Mouse (Mus musculus): ENCODE results near the gene Ncor2. TPM values are rescaled to one million over a fixed set of nuclear protein-coding genes. Genes with fewer than 3 reads are reported as not detected.

Ncor2 gene
- total RNA-seq, 2 experiments from 2014 or later: 228 to 270 TPM

DNA sequence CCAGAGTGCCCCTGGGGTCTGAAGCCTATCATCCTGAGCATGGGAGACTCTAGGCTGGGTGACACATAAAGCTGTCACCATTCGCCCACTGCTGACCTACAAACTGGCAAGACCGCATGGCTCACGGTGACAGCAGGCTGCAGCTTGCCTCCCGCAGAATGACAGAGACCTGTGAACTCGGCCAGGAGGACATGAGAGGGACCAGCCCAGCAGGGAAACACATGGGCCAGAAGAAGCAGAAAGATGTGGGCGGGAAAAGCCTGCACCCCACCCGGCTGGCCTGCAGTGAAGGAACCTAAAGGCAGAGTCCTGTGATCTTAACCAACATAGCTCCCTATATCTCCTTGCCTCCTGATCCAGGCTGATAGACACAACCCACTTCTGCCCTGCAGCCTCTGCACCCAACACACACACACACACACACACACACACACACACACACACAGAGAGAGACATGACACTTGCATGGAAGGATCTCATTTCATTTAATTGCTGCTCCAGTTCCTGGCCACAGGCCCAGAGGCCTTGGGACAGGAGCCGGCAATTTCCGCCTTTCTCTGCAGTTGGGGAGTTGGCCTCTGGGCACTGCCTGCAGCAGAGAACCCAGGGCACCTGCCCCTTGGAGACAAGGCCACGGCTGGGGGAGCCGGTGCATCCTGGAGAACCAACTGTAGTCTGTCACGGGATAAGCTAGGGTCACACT is 14.4 kb downstream of the Ncor2 start:
- TF ChIP-seq CTCF (IDR thresholded peaks at IDR 0.05): no peak; the same call in 1 of the 2 replicates
- no peak for DNase-seq (ENCODE audit: extremely low spot score in 1 of 2, low spot score in 2 of 2)
- Histone ChIP-seq H3K27ac (peak overlapping the region; percentile 47; the same call in 1 of the 2 replicates), H3K4me3 (no peak overlapping the region)
- intact Hi-C loops (cut with DNase I): no loop called here

DNA sequence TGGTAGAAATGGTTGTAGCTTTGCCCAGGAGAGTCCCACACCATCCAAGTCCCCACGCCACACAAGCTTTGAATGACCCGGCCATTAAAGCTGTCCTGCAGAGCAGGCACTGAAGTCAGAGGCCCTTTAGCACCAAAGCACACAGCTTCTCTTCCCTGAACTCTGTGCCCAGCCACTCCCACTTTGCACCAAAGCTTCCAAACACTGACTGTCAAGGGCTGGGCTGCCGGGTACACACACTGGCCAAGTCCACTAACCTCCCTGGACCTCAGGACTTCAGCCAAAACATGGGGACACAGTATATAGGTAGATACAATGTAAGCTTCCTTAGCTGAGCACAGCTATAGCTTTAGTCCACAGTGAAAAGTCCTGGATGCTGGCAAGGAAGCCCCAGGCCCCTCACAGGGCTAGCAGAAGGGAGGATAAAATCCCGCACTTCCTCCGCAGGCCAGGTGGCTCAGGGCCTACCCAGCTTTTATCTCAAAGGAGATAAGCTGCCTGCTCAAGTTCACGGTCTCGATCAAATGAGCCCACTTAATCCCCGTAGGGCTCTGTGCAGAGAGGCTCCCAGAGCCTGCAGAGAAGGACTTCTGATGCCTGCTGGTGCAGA is 15.5 kb downstream of the Ncor2 start:
- Histone ChIP-seq H3K4me3 (no peak overlapping the region), H3K27ac (no peak overlapping the region)
- intact Hi-C loops (cut with DNase I): no loop called here
- no peak for TF ChIP-seq CTCF (IDR thresholded peaks at IDR 0.05)
- no peak for DNase-seq (ENCODE audit: extremely low spot score in 1 of 2, low spot score in 2 of 2)

- Histone ChIP-seq H3K27ac (no peak overlapping the region), H3K4me3 (no peak overlapping the region)
- no peak for TF ChIP-seq CTCF (IDR thresholded peaks at IDR 0.05)
- DNase-seq (ENCODE audit: extremely low spot score in 1 of 2, low spot score in 2 of 2): no peak
- intact Hi-C loops (cut with DNase I): no loop called here
Observed at GRCm38 (mm10) chr5:125162461-125162860, 16.6 kb downstream of the Ncor2 start.

- TF ChIP-seq CTCF (IDR thresholded peaks at IDR 0.05): no peak
- no peak overlapping the region for H3K4me3 ChIP-seq
- DNase-seq (ENCODE audit: extremely low spot score in 1 of 2, low spot score in 2 of 2): no peak
- H3K27ac ChIP-seq: no peak overlapping the region
- intact Hi-C loops (cut with DNase I): no loop called here
Observed at GRCm38 (mm10) chr5:125159804-125160405, 19.1 kb downstream of the Ncor2 start.

DNA sequence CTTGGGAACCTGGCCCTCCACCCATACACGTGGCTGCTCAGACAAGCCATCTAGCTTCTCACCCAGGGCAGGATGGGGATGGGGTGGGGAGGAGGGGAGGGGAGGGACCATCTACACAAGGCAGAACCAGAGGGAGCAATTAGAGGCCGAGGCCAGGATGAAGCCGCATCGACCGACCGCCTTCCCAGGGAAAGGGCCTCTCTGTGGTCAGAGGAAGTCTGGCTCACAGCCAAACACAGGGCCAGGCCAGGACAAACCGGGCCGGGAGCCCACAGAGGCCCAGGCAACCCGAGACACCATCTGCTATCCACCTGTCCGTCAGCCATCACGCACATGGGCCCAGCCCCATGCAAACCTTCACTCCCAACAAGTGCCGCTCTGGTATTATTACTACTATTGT is 19.7 kb downstream of the Ncor2 start:
- H3K27ac ChIP-seq: no peak overlapping the region; the same call in 1 of the 2 replicates
- no peak overlapping the region for H3K4me3 ChIP-seq
- no peak for TF ChIP-seq CTCF (IDR thresholded peaks at IDR 0.05)
- peak in 1 of 2 experiments; percentile 47 for DNase-seq (ENCODE audit: extremely low spot score in 1 of 2, low spot score in 2 of 2)
- intact Hi-C loops (cut with DNase I): no loop called here

DNA sequence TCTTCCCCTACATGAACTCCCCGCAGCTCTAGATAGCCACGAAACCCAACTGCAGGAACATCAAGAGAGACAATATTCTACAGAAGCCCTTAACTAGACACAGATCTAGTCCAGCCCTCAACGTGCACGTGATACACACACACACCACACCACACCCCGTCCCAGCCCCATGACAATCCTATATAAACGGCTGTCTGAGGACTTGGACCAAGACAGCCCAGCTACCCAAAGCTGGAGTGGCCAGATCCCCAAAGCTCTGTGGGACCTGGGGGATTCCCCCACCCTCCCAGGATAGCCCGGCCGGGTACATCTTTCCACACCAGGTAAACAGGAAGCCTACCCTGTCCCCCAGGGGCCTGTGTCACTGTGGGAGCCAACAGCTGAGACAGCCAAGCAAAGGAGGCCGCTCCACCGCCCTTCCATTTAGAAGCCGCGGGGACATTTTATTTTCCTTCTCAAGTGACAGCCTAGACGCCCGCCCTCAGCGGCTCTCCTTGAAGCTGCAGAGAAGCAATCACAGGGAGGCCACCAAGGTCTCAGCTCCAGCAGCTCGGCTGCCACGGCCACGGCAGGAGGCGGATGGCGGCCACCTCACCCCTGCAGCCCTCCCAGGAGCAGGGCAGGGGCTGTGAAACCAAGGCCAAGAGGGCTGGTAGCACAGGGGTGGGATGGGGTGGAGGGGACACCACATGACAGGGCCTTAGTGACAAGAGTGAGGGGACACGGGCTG is 20.6 kb downstream of the Ncor2 start:
- no peak for TF ChIP-seq CTCF (IDR thresholded peaks at IDR 0.05)
- Histone ChIP-seq H3K4me3 (0 out of 2 replicates have a peak overlapping the region, but pooled peaks have one; percentile 19), H3K27ac (peak overlapping the region; percentile 76)
- DNase-seq (ENCODE audit: extremely low spot score in 1 of 2, low spot score in 2 of 2): no peak
- intact Hi-C loops (cut with DNase I): no loop called here

- DNase-seq (ENCODE audit: extremely low spot score in 1 of 2, low spot score in 2 of 2): no peak
- intact Hi-C loops (cut with DNase I): no loop called here
- H3K27ac ChIP-seq: peak overlapping the region; percentile 76; the same call in 1 of the 2 replicates
- no peak overlapping the region for H3K4me3 ChIP-seq
- no peak for TF ChIP-seq CTCF (IDR thresholded peaks at IDR 0.05)
Observed at GRCm38 (mm10) chr5:125157375-125158033, 21.5 kb downstream of the Ncor2 start.

- intact Hi-C loops (cut with DNase I): no loop called here
- TF ChIP-seq CTCF (IDR thresholded peaks at IDR 0.05): no peak
- no peak overlapping the region for H3K27ac ChIP-seq
- H3K4me3 ChIP-seq: no peak overlapping the region
- no peak for DNase-seq (ENCODE audit: extremely low spot score in 1 of 2, low spot score in 2 of 2)
Observed at GRCm38 (mm10) chr5:125156418-125157205, 22.4 kb downstream of the Ncor2 start.

DNA sequence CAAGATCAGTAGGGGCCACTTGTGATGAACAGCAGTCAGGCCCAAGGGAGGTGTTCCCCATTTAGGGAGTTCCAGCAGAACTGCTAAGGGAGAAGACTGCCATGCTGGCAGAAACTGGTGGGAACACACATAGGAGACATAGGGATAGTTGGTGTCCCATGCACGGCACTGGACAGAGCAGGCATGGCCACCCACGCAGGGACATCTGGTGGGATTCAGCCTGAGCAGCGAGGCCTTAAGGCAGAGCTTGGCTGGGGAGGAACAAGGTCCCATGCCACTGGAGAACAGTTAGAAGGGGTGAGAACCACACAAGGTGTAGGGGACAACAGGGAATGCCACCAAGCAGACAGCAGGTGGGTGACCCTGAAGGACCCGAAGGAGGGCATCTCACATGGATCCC is 23.6 kb downstream of the Ncor2 start:
- no peak overlapping the region for H3K4me3 ChIP-seq
- H3K27ac ChIP-seq: peak overlapping the region; percentile 56; the same call in 1 of the 2 replicates

DNA sequence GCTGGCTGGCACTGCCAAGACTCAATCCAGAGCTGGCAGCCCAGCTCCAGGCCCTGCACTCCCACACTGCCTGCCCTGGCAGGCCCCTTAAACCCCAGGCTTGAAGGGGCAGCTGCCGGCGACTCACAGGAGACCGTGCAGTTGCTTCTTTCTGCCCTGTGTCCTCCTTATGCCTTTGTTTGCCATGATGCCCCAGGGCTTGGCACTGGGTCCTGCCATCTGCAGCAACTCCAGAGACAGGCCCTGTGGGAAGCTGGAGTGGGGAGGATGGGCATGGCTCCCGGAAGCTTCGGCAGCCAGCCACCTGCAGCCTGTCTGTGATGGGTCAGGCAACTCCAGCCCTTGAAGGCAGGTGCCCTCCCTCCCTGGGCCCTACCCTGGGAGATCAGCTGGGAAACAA is 24.0 kb downstream of the Ncor2 start:
- TF ChIP-seq CTCF (IDR thresholded peaks at IDR 0.05): no peak
- intact Hi-C loops (cut with DNase I): loop anchor here (2.0 kb wide), 1 partner anchor 18 kb away; no protein-coding TSS in a partner anchor
- DNase-seq (ENCODE audit: extremely low spot score in 1 of 2, low spot score in 2 of 2): peak; percentile 36 to 54
- Histone ChIP-seq H3K4me3 (no peak overlapping the region), H3K27ac (peak overlapping the region; percentile 60)

More for the DNA sequence above, 23.6 kb downstream of the Ncor2 start:
- no peak for TF ChIP-seq CTCF (IDR thresholded peaks at IDR 0.05)
- intact Hi-C loops (cut with DNase I): loop anchor here (2.0 kb wide), 1 partner anchor 17 kb away; no protein-coding TSS in a partner anchor
- no peak for DNase-seq (ENCODE audit: extremely low spot score in 1 of 2, low spot score in 2 of 2)
